Mouse (Mus musculus): ENCODE data around the gene Pik3cd.
A peak's percentile ranks its signal among the peaks of the same experiment; 100 is the strongest.
"Not testable (repeated sequence)": the region's sequence is repeated elsewhere in the genome, so short reads cannot be mapped to it uniquely, and the experiment has no call there.

Pik3cd gene

GRCm38 (mm10) chr4:149702210-149702979 is at the start of gene Pik3cd:
Gene Pik3cd, minus strand, starts transcription at chr4:149702571.
- peak; percentile 60 to 80 for DNase-seq (ENCODE audit: low spot score in 2 of 2)

GRCm38 (mm10) chr4:149750671-149751070 is 48.3 kb upstream of the Pik3cd start:
- DNase-seq (ENCODE audit: low spot score in 2 of 2) = no peak

- not testable (repeated sequence) for DNase-seq (ENCODE audit: low spot score in 2 of 2)
Measured at GRCm38 (mm10) chr4:149749663-149750015, 47.3 kb upstream of the Pik3cd start.

GRCm38 (mm10) chr4:149749003-149749662 is 46.8 kb upstream of the Pik3cd start:
- peak in 1 of 2 experiments; percentile 55 for DNase-seq (ENCODE audit: low spot score in 2 of 2)

GRCm38 (mm10) chr4:149744119-149744518 is 41.7 kb upstream of the Pik3cd start:
- no peak for DNase-seq (ENCODE audit: low spot score in 2 of 2)

- no peak for DNase-seq (ENCODE audit: low spot score in 2 of 2)
Measured at GRCm38 (mm10) chr4:149742011-149742530, 39.7 kb upstream of the Pik3cd start.

GRCm38 (mm10) chr4:149740301-149740700 is 37.9 kb upstream of the Pik3cd start:
- no peak for DNase-seq (ENCODE audit: low spot score in 2 of 2)

- DNase-seq (ENCODE audit: low spot score in 2 of 2) = no peak
Measured at GRCm38 (mm10) chr4:149739478-149739877, 37.1 kb upstream of the Pik3cd start.

- peak; percentile 94 to 98 for DNase-seq (ENCODE audit: low spot score in 2 of 2)
Measured at GRCm38 (mm10) chr4:149737383-149738324, 35.3 kb upstream of the Pik3cd start, which contains the start of gene Tmem201. Gene Tmem201, minus strand, starts transcription at chr4:149738044.

- DNase-seq (ENCODE audit: low spot score in 2 of 2) = no peak
Measured at GRCm38 (mm10) chr4:149736581-149736980, 34.2 kb upstream of the Pik3cd start.

GRCm38 (mm10) chr4:149735624-149736250 is 33.4 kb upstream of the Pik3cd start:
- no peak for DNase-seq (ENCODE audit: low spot score in 2 of 2)

- DNase-seq (ENCODE audit: low spot score in 2 of 2) = no peak
Measured at GRCm38 (mm10) chr4:149734730-149735475, 32.5 kb upstream of the Pik3cd start.

- DNase-seq (ENCODE audit: low spot score in 2 of 2) = no peak
Measured at GRCm38 (mm10) chr4:149734246-149734645, 31.9 kb upstream of the Pik3cd start.

GRCm38 (mm10) chr4:149733748-149734147 is 31.4 kb upstream of the Pik3cd start:
- DNase-seq (ENCODE audit: low spot score in 2 of 2) = no peak

- DNase-seq (ENCODE audit: low spot score in 2 of 2) = no peak
Measured at GRCm38 (mm10) chr4:149732800-149733199, 30.4 kb upstream of the Pik3cd start.

- DNase-seq (ENCODE audit: low spot score in 2 of 2) = no peak
Measured at GRCm38 (mm10) chr4:149732313-149732712, 29.9 kb upstream of the Pik3cd start.

GRCm38 (mm10) chr4:149730827-149731226 is 28.5 kb upstream of the Pik3cd start:
- DNase-seq (ENCODE audit: low spot score in 2 of 2) = no peak

- DNase-seq (ENCODE audit: low spot score in 2 of 2) = no peak
Measured at GRCm38 (mm10) chr4:149728810-149729209, 26.4 kb upstream of the Pik3cd start.

- DNase-seq (ENCODE audit: low spot score in 2 of 2) = no peak
Measured at GRCm38 (mm10) chr4:149727636-149728035, 25.3 kb upstream of the Pik3cd start.

- DNase-seq (ENCODE audit: low spot score in 2 of 2) = peak; percentile 76 to 89
Measured at GRCm38 (mm10) chr4:149725661-149726350, 23.4 kb upstream of the Pik3cd start.
